Mouse (Mus musculus) liver, embryonic 15.5 days (tissue): Measurements from ENCODE around the gene Jarid2. TPM values are rescaled to one million over a fixed set of nuclear protein-coding genes. Genes with fewer than 3 reads are reported as not detected.

Experiments
- ATAC-seq: fragments of 200-750 bp; cut with Nextera tagmentation; 2 replicates; pipeline ENCODE4 v1.8.0; 2017; ENCODE audit warnings: moderate number of reproducible peaks, mild to moderate bottlenecking, moderate library complexity; ENCODE audit not compliant: insufficient read depth
- H3K27ac ChIP-seq: fragments of 300-500 bp; sonication (generic); replicated peaks from 2 replicates; pipeline ENCODE4 v1.5.1; 2015; ENCODE audit warnings: mild to moderate bottlenecking, inconsistent platforms
- H3K27me3 ChIP-seq: fragments of 300-500 bp; sonication (generic); 2 replicates; pipeline ENCODE4 v1.6.1; 2015; ENCODE audit warnings: mild to moderate bottlenecking, inconsistent platforms
- H3K36me3 ChIP-seq: fragments of 300-500 bp; sonication (generic); replicated peaks from 2 replicates; pipeline ENCODE4 v1.6.1; 2015; ENCODE audit warnings: moderate library complexity, mild to moderate bottlenecking, inconsistent platforms
- H3K4me1 ChIP-seq: fragments of 300-500 bp; sonication (generic); replicated peaks from 2 replicates; pipeline ENCODE4 v1.6.1; 2015; ENCODE audit warnings: inconsistent platforms
- H3K4me2 ChIP-seq: fragments of 300-500 bp; sonication (generic); 2 replicates; pipeline ENCODE4 v1.6.1; 2015; ENCODE audit warnings: moderate library complexity, mild to moderate bottlenecking, inconsistent platforms
- H3K4me3 ChIP-seq: fragments of 300-500 bp; sonication (generic); replicated peaks from 2 replicates; pipeline ENCODE4 v1.5.1; 2015; ENCODE audit warnings: mild to moderate bottlenecking, inconsistent platforms
- H3K9ac ChIP-seq: fragments of 300-500 bp; sonication (generic); 2 replicates; pipeline ENCODE4 v1.6.1; 2015; ENCODE audit warnings: moderate library complexity, mild to moderate bottlenecking, inconsistent platforms
- H3K9me3 ChIP-seq: fragments of 300-500 bp; sonication (generic); replicated peaks from 2 replicates; pipeline ENCODE4 v1.6.1; 2016; ENCODE audit warnings: inconsistent platforms
- WGBS: fragments of 180-500 bp; shearing (Covaris S2); methylation state at CpG from one replicate; pipeline ENCODE4 v1.1.7; 2015; ENCODE audit warnings: mixed read lengths; ENCODE audit not compliant: insufficient replicate concordance; 5-methylcytosine and 5-hydroxymethylcytosine counted together
- polyA plus RNA-seq: library from polyadenylated mRNA; unstranded; fragments of >200 nt; fragmentation: Nextera tagmentation; extraction: Ambion mirVana; gene quantifications from 2 replicates; pipeline ENCODE4 v1.2.1, GENCODE M21; 2015

Gene Jarid2
- polyA plus RNA-seq, 1 experiment from 2014 or later: 10.4 TPM

DNA sequence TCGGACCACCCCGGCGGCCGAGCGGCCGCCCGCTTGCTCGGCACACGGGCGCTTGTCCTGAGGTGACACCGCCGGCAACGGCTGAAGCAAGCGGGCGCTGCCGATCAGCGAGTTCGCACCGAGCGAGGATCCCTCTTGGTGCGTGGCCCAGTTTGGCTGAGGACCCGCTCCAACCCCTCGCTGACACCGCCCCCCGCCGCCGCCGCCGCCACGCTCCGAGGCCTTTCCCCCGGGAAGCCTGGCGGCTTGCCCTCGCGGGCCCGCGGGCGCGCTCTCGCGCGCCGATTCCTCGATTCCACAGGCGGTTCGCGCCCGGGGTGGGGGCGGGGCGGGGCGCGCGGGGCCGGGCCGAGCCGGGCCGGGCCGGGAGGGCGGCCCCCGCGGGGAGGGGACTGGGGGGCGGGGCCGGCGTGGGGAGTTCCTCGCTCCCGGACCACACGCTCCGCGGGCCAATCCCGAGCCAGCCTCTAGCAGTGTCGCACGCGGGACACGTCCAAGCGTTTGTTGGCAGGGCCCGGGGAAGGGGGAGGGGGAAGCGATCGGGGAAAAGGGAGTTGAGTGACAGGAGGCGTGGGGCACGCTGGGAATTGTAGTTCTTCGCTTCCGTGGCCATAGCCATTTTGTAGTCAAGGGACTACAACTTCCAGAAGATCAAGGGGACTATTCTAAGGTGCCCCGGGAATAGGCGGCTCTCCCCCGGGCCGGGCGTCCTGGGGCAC, 1.0 kb downstream of the Jarid2 start:
- WGBS: under 1% methylated on average over 83 of the region's 87 CpGs
- H3K27me3 ChIP-seq: no peaks in the 10 kb centered on the region
- H3K4me1 ChIP-seq: peaks cover 43% of the 10 kb centered on the region
- peak overlapping the region; percentile 97 for H3K27ac ChIP-seq
- H3K36me3 ChIP-seq: no peaks in the 10 kb centered on the region
- no peaks in the 10 kb centered on the region for H3K9me3 ChIP-seq
- peak overlapping the region; percentile 87 for H3K4me3 ChIP-seq
- peak overlapping the region; percentile 94 for H3K9ac ChIP-seq
- ATAC-seq: peak; percentile 88
- peak overlapping the region; percentile 98 for H3K4me2 ChIP-seq

GRCm38 (mm10) chr13:44730939-44731551, 1.8 kb downstream of the Jarid2 start:
- H3K27ac ChIP-seq: peak overlapping the region; percentile 97
- H3K9ac ChIP-seq: peak overlapping the region; percentile 94
- H3K4me2 ChIP-seq: peak overlapping the region; percentile 98
- WGBS: under 1% methylated on average over 41 of the region's 41 CpGs
- ATAC-seq: peak; percentile 62
- H3K27me3 ChIP-seq: no peaks in the 10 kb centered on the region
- no peaks in the 10 kb centered on the region for H3K9me3 ChIP-seq
- H3K4me1 ChIP-seq: peaks cover 50% of the 10 kb centered on the region
- H3K36me3 ChIP-seq: no peaks in the 10 kb centered on the region
- H3K4me3 ChIP-seq: peak overlapping the region; percentile 87

GRCm38 (mm10) chr13:44731727-44732441, 2.6 kb downstream of the Jarid2 start:
- WGBS: under 1% methylated on average over 16 of the region's 16 CpGs
- no peak for ATAC-seq
- Histone ChIP-seq H3K9me3 (no peaks in the 10 kb centered on the region), H3K27ac (peak overlapping the region; percentile 97), H3K4me2 (peak overlapping the region; percentile 98), H3K27me3 (no peaks in the 10 kb centered on the region), H3K4me3 (peak overlapping the region; percentile 87), H3K36me3 (no peaks in the 10 kb centered on the region), H3K9ac (peak overlapping the region; percentile 94), H3K4me1 (peaks cover 51% of the 10 kb centered on the region)

- Histone ChIP-seq H3K4me2 (peak overlapping the region; percentile 98), H3K36me3 (no peaks in the 10 kb centered on the region), H3K4me1 (peaks cover 55% of the 10 kb centered on the region), H3K27ac (peak overlapping the region; percentile 97), H3K27me3 (no peaks in the 10 kb centered on the region), H3K4me3 (peak overlapping the region; percentile 87), H3K9ac (peak overlapping the region; percentile 94), H3K9me3 (no peaks in the 10 kb centered on the region)
- ATAC-seq: no peak
- 2% methylated on average over 7 of the region's 7 CpGs for WGBS
Measured at GRCm38 (mm10) chr13:44732442-44732974, 3.2 kb downstream of the Jarid2 start.

GRCm38 (mm10) chr13:44733036-44733372, 3.7 kb downstream of the Jarid2 start:
- Histone ChIP-seq H3K4me3 (peak overlapping the region; percentile 87), H3K27ac (peak overlapping the region; percentile 88), H3K36me3 (no peaks in the 10 kb centered on the region), H3K27me3 (no peaks in the 10 kb centered on the region), H3K9me3 (no peaks in the 10 kb centered on the region), H3K9ac (peak overlapping the region; percentile 94), H3K4me2 (peak overlapping the region; percentile 98), H3K4me1 (peaks cover 51% of the 10 kb centered on the region)
- under 1% methylated on average over 13 of the region's 13 CpGs for whole genome bisulfite sequencing
- no peak for ATAC-seq

DNA sequence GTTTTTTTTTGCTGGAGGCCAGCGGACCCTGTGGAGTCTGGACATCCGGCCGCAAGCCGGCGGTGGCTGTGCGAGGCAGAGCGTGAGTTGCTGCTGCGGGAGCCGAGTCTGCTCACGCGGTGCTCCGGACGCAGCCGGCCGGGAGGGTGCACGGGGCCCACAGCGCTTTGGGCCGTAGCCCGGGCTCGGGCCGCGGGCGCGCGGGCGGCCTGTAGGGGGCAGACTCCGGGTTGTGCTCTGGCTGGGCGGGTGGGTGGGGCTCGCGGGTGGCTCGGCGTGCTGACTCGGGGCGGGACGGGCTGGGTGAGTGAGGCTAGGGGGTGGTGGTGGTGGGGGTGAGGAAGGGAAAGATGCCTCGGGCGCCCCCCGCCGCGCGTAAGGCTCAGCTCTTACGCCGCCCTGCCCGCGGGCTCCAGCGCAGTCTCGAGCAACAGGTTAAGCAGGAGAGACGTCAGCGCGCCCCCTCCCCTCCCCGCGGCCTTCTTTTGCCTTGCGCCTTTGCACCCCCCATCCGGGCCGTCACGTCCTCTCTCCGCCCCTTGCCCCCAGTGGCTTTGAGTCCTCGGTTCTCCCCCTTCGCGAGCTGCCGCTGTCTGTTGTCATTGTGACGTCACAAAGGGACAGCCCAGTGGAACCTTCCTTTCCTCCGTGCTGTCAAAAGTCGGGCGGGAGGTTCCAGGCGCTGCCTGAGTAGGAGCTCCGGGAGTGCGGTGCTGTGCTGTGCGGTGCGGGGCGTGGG, 4.3 kb downstream of the Jarid2 start:
- peak overlapping the region; percentile 94 for H3K9ac ChIP-seq
- under 1% methylated on average over 67 of the region's 71 CpGs for WGBS
- H3K36me3 ChIP-seq: no peaks in the 10 kb centered on the region
- peak; percentile 60 for ATAC-seq
- H3K4me3 ChIP-seq: peak overlapping the region; percentile 87
- H3K27me3 ChIP-seq: no peaks in the 10 kb centered on the region
- H3K9me3 ChIP-seq: no peaks in the 10 kb centered on the region
- peak overlapping the region; percentile 88 for H3K27ac ChIP-seq
- H3K4me1 ChIP-seq: peaks cover 47% of the 10 kb centered on the region
- H3K4me2 ChIP-seq: peak overlapping the region; percentile 98

GRCm38 (mm10) chr13:44734441-44734840, 5.2 kb downstream of the Jarid2 start:
- H3K27ac ChIP-seq: peak overlapping the region; percentile 88
- peak overlapping the region; percentile 94 for H3K9ac ChIP-seq
- H3K9me3 ChIP-seq: no peaks in the 10 kb centered on the region
- no peaks in the 10 kb centered on the region for H3K27me3 ChIP-seq
- peak overlapping the region; percentile 98 for H3K4me2 ChIP-seq
- 69% methylated on average over 5 of the region's 5 CpGs for WGBS
- peaks cover 39% of the 10 kb centered on the region for H3K4me1 ChIP-seq
- H3K36me3 ChIP-seq: no peaks in the 10 kb centered on the region
- peak overlapping the region; percentile 87 for H3K4me3 ChIP-seq
- ATAC-seq: no peak

GRCm38 (mm10) chr13:44735088-44735690, 5.9 kb downstream of the Jarid2 start:
- Histone ChIP-seq H3K9me3 (no peaks in the 10 kb centered on the region), H3K4me2 (no peak overlapping the region), H3K27me3 (no peaks in the 10 kb centered on the region), H3K27ac (no peak overlapping the region), H3K4me3 (no peak overlapping the region), H3K36me3 (no peaks in the 10 kb centered on the region), H3K9ac (no peak overlapping the region), H3K4me1 (peaks cover 37% of the 10 kb centered on the region)
- no peak for ATAC-seq
- 48% methylated on average over 1 of the region's 1 CpGs for WGBS

- no peaks in the 10 kb centered on the region for H3K27me3 ChIP-seq
- H3K4me3 ChIP-seq: no peak overlapping the region
- no peak overlapping the region for H3K9ac ChIP-seq
- H3K4me1 ChIP-seq: peaks cover 33% of the 10 kb centered on the region
- no peak overlapping the region for H3K27ac ChIP-seq
- no peaks in the 10 kb centered on the region for H3K9me3 ChIP-seq
- no peak overlapping the region for H3K4me2 ChIP-seq
- no peak for ATAC-seq
- 62% methylated on average over 1 of the region's 1 CpGs for WGBS
- H3K36me3 ChIP-seq: no peaks in the 10 kb centered on the region
Measured at GRCm38 (mm10) chr13:44737297-44737696, 8.0 kb downstream of the Jarid2 start.

DNA sequence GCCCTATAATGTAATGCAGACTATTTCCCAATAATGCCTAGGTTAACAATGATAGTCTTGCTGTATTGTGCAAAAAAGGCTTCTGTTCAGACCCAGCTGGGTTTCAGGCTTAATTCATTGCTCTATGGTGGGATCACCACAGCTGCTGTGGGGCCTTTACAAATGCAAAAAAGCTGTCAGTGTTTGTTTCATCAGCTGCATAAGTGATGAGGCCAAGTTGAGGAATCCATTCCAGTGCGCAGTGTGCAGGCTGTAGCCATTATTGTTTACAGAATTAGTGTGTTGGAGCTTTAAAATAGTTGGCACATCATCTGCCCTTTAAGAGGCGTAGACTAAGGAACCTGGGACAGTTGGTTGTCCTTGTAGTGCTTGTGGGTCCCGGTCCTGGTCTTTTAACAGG, 22.5 kb downstream of the Jarid2 start:
- 82% methylated on average over 3 of the region's 3 CpGs for WGBS
- ATAC-seq: no peak
- H3K4me2 ChIP-seq: no peak overlapping the region

More for the DNA sequence above, 22.5 kb downstream of the Jarid2 start:
- Histone ChIP-seq H3K4me3 (no peak overlapping the region), H3K4me1 (peaks cover 13% of the 10 kb centered on the region), H3K27me3 (no peaks in the 10 kb centered on the region), H3K27ac (no peak overlapping the region), H3K9ac (no peak overlapping the region), H3K9me3 (no peaks in the 10 kb centered on the region), H3K36me3 (no peaks in the 10 kb centered on the region)
